9 mouse cellular contexts compared by ENCODE assay signal in genomic region chr12:75389308-75390135, GRCm38 (mm10). TPM values are rescaled to one million over a fixed set of nuclear protein-coding genes. Genes with fewer than 3 reads are reported as not detected.
DNase-seq lines count a peak whose midpoint lies in the region; ATAC-seq and TF ChIP-seq lines count a peak whose summit lies in the region.
"Had no signal": no experiment of that assay in that cellular context is flagged by ENCODE, and none has a peak within 500 bp of the region (broad histone marks: within the 10 kb centered on the region; RNA-seq: fewer than 3 reads in every experiment).

No protein-coding gene starts in this region.

- H3K27ac ChIP-seq in forebrain, embryonic 13.5 days: no peak overlapping the region
- H3K27ac ChIP-seq: heart, embryonic 15.5 days had no signal

- no peak overlapping the region for H3K9ac ChIP-seq in forebrain, embryonic 13.5 days
- H3K9ac ChIP-seq: heart, embryonic 15.5 days had no signal

- ATAC-seq in forebrain, embryonic 13.5 days: peak; percentile 78
- ATAC-seq in megakaryocyte, adult 5-6 weeks (ENCODE audit: poor library complexity, severe bottlenecking): peak; percentile 56; the same call in 1 of the 2 replicates

- no peaks in the 10 kb centered on the region for H3K4me1 ChIP-seq in forebrain, embryonic 13.5 days

- DNase-seq in adrenal gland, adult 2 months: peak; percentile 24
- no peak for DNase-seq in adrenal gland, postnatal 4 days (ENCODE audit: low spot score in 2 of 2)
- peak; percentile 60 for DNase-seq in 3T3-L1 (ENCODE audit: low read depth, low spot score)
- peak; percentile 77 for DNase-seq in brain, embryonic 14.5 days (ENCODE audit: low read depth)
- peak; percentile 51 to 56 for DNase-seq in kidney, postnatal 4 days
- DNase-seq in right cerebral cortex, postnatal 4 days: peak; percentile 40

- no peaks in the 10 kb centered on the region for H3K36me3 ChIP-seq in forebrain, embryonic 13.5 days (ENCODE audit: poor library complexity, severe bottlenecking)
- H3K36me3 ChIP-seq: heart, embryonic 15.5 days had no signal

- peak overlapping the region; percentile 33; the same call in 1 of the 2 replicates for H3K4me2 ChIP-seq in forebrain, embryonic 13.5 days
- H3K4me2 ChIP-seq: heart, embryonic 15.5 days had no signal

- 0 out of 2 replicates have a peak overlapping the region, but pooled peaks have one; percentile 4 for H3K4me3 ChIP-seq in forebrain, embryonic 13.5 days
- H3K4me3 ChIP-seq: heart, embryonic 15.5 days had no signal

- 40% methylated on average over 20 of the region's 20 CpGs for WGBS in forebrain, embryonic 13.5 days

- peak; percentile 75; the same call in 1 of the 2 replicates for TF ChIP-seq CTCF in brain, embryonic 14.5 days (IDR thresholded peaks at IDR 0.05; ENCODE audit: borderline replicate concordance, extremely low read depth, insufficient read depth, insufficient read length)

- no peaks in the 10 kb centered on the region for H3K9me3 ChIP-seq in forebrain, embryonic 13.5 days (replicated peaks)
- H3K9me3 ChIP-seq: heart, embryonic 15.5 days had no signal

- no peaks in the 10 kb centered on the region for H3K27me3 ChIP-seq in forebrain, embryonic 13.5 days
- H3K27me3 ChIP-seq: heart, embryonic 15.5 days had no signal

- no peak for TF ChIP-seq POLR2A in brain, embryonic 14.5 days (IDR thresholded peaks at IDR 0.05; ENCODE audit: borderline replicate concordance, extremely low read depth, insufficient read depth, insufficient read length, poor library complexity, severe bottlenecking)

RNA-seq across cellular contexts. Expression of gene Gphb5, which starts 27.1 kb away (rescaled TPM):
- total RNA-seq in adrenal gland, adult 2 months (2021): not detected
- not detected in 2 replicates for polyA plus RNA-seq in adrenal gland, adult 2 months (2012; rRNA removed)
- total RNA-seq in adrenal gland, postnatal 4 days (2021): not detected
- 0.05 and 0.06 TPM in 2 replicates for polyA plus RNA-seq in brain, embryonic 14.5 days (2012; rRNA removed)
- polyA plus RNA-seq in forebrain, embryonic 13.5 days (2015; fragmentation: Nextera tagmentation; extraction: Ambion mirVana): not detected in 2 replicates
- not detected in 2 replicates for total RNA-seq in megakaryocyte, adult 5-6 weeks (2015)
- not detected in 2 replicates for total RNA-seq in megakaryocyte, adult 5-6 weeks (2017)
- polyA plus RNA-seq: heart, embryonic 15.5 days had no signal

Comparison
In these comparisons a context has a peak if more than half of its experiments do, and no peak if none do; other contexts are left out.
1. DNase-seq: peak in adrenal gland, adult 2 months (single experiment), 3T3-L1 (single experiment), brain, embryonic 14.5 days (single experiment), kidney, postnatal 4 days (2 of 2) and right cerebral cortex, postnatal 4 days (single experiment); none in adrenal gland, postnatal 4 days (0 of 2).